Mouse (Mus musculus) forebrain, embryonic 12.5 days (tissue): ENCODE measurements around the gene Klhl22. TPM values are rescaled to one million over a fixed set of nuclear protein-coding genes. Genes with fewer than 3 reads are reported as not detected.

Experiments
- polyA plus RNA-seq: library from polyadenylated mRNA; unstranded; fragments of >200 nt; fragmentation: Nextera tagmentation; extraction: Ambion mirVana; gene quantifications from 2 replicates; pipeline ENCODE4 v1.2.1, GENCODE M21; 2016

The Klhl22 gene
- polyA plus RNA-seq, 1 experiment from 2014 or later = 49.7 TPM

Other genes with a start within 250 kb of the Klhl22 start
- 57.5 and 57.6 TPM in 2 replicates for gene Thap7, start 228.5 kb upstream of the Klhl22 start, polyA plus RNA-seq
- gene Lrrc74b, start 198.4 kb upstream of the Klhl22 start, polyA plus RNA-seq = 0.17 and 0.31 TPM in 2 replicates
- gene P2rx6, start 197.7 kb upstream of the Klhl22 start, polyA plus RNA-seq = 0.42 and 0.59 TPM in 2 replicates
- gene Slc7a4, start 176.4 kb upstream of the Klhl22 start, polyA plus RNA-seq = 5.5 and 6.6 TPM in 2 replicates
- 43.6 and 52.8 TPM in 2 replicates for gene Smpd4, start 140.3 kb upstream of the Klhl22 start, polyA plus RNA-seq
- 5.8 and 6.3 TPM in 2 replicates for gene Ccdc74a, start 113.1 kb upstream of the Klhl22 start, polyA plus RNA-seq
- gene Med15, start 26.7 kb upstream of the Klhl22 start, polyA plus RNA-seq = 45.1 and 46.7 TPM in 2 replicates
- gene Scarf2, start 37.7 kb downstream of the Klhl22 start, polyA plus RNA-seq = 5.3 and 7.3 TPM in 2 replicates
- not detected in 2 replicates for gene B830017H08Rik, start 73.5 kb downstream of the Klhl22 start, polyA plus RNA-seq
- 4.4 and 5.1 TPM in 2 replicates for gene Car15, start 78.7 kb downstream of the Klhl22 start, polyA plus RNA-seq
- 0.43 and 0.97 TPM in 2 replicates for gene Gm20518, start 132.1 kb downstream of the Klhl22 start, polyA plus RNA-seq
- 0.10 TPM in 1 of 2 replicates, not detected in the other for gene Tssk1, start 134.6 kb downstream of the Klhl22 start, polyA plus RNA-seq
- gene Dgcr2, start 138.9 kb downstream of the Klhl22 start, polyA plus RNA-seq = 97.9 and 106 TPM in 2 replicates
- not detected in 2 replicates for gene Tssk2, start 139.0 kb downstream of the Klhl22 start, polyA plus RNA-seq
- 54.2 and 55.4 TPM in 2 replicates for gene Ess2, start 151.7 kb downstream of the Klhl22 start, polyA plus RNA-seq
- 0.45 TPM in 1 of 2 replicates, not detected in the other for gene Gsc2, start 155.4 kb downstream of the Klhl22 start, polyA plus RNA-seq
- 108 and 109 TPM in 2 replicates for gene Slc25a1, start 168.6 kb downstream of the Klhl22 start, polyA plus RNA-seq
- not detected in 2 replicates for gene Vpreb2, start 220.8 kb downstream of the Klhl22 start, polyA plus RNA-seq